Mouse (Mus musculus): ENCODE data around the gene Fbln5.
A peak's percentile ranks its signal among the peaks of the same experiment; 100 is the strongest.

Gene Fbln5

GRCm38 (mm10) chr12:101810515-101810914, 8.3 kb downstream of the Fbln5 start:
- DNase-seq (ENCODE audit: low spot score in 2 of 2): no peak

GRCm38 (mm10) chr12:101807400-101807799, 11.5 kb downstream of the Fbln5 start:
- DNase-seq (ENCODE audit: low spot score in 2 of 2): no peak

GRCm38 (mm10) chr12:101802445-101802844, 16.4 kb downstream of the Fbln5 start:
- no peak for DNase-seq (ENCODE audit: low spot score in 2 of 2)

- DNase-seq (ENCODE audit: low spot score in 2 of 2): no peak
Measured at GRCm38 (mm10) chr12:101801744-101802143, 17.1 kb downstream of the Fbln5 start.

GRCm38 (mm10) chr12:101801051-101801450, 17.8 kb downstream of the Fbln5 start:
- DNase-seq (ENCODE audit: low spot score in 2 of 2): no peak

- DNase-seq (ENCODE audit: low spot score in 2 of 2): no peak
Measured at GRCm38 (mm10) chr12:101798189-101798922, 20.5 kb downstream of the Fbln5 start.

GRCm38 (mm10) chr12:101794458-101794857, 24.4 kb downstream of the Fbln5 start:
- DNase-seq (ENCODE audit: low spot score in 2 of 2): peak in 1 of 2 experiments; percentile 11

- DNase-seq (ENCODE audit: low spot score in 2 of 2): peak in 1 of 2 experiments; percentile 2
Measured at GRCm38 (mm10) chr12:101793221-101793621, 25.6 kb downstream of the Fbln5 start.

- DNase-seq (ENCODE audit: low spot score in 2 of 2): no peak
Measured at GRCm38 (mm10) chr12:101792684-101793083, 26.2 kb downstream of the Fbln5 start.

GRCm38 (mm10) chr12:101789767-101790166, 29.1 kb downstream of the Fbln5 start:
- DNase-seq (ENCODE audit: low spot score in 2 of 2): no peak

GRCm38 (mm10) chr12:101789250-101789649, 29.6 kb downstream of the Fbln5 start:
- no peak for DNase-seq (ENCODE audit: low spot score in 2 of 2)

- DNase-seq (ENCODE audit: low spot score in 2 of 2): no peak
Measured at GRCm38 (mm10) chr12:101782787-101783186, 36.1 kb downstream of the Fbln5 start.

GRCm38 (mm10) chr12:101780915-101781314, 37.9 kb downstream of the Fbln5 start:
- DNase-seq (ENCODE audit: low spot score in 2 of 2): no peak

GRCm38 (mm10) chr12:101777613-101778325, 41.1 kb downstream of the Fbln5 start:
- DNase-seq (ENCODE audit: low spot score in 2 of 2): no peak

GRCm38 (mm10) chr12:101776383-101776782, 42.5 kb downstream of the Fbln5 start:
- no peak for DNase-seq (ENCODE audit: low spot score in 2 of 2)

- DNase-seq (ENCODE audit: low spot score in 2 of 2): no peak
Measured at GRCm38 (mm10) chr12:101774116-101774515, 44.7 kb downstream of the Fbln5 start.

GRCm38 (mm10) chr12:101772962-101773361, 45.9 kb downstream of the Fbln5 start:
- DNase-seq (ENCODE audit: low spot score in 2 of 2): no peak

GRCm38 (mm10) chr12:101770283-101771015, 48.4 kb downstream of the Fbln5 start:
- DNase-seq (ENCODE audit: low spot score in 2 of 2): no peak

GRCm38 (mm10) chr12:101767306-101768053, 51.4 kb downstream of the Fbln5 start:
- no peak for DNase-seq (ENCODE audit: low spot score in 2 of 2)

GRCm38 (mm10) chr12:101766228-101766852, 52.5 kb downstream of the Fbln5 start:
- DNase-seq (ENCODE audit: low spot score in 2 of 2): no peak

GRCm38 (mm10) chr12:101764870-101765269, 54.0 kb downstream of the Fbln5 start:
- no peak for DNase-seq (ENCODE audit: low spot score in 2 of 2)

All from spleen, postnatal 36 days (tissue).